Mouse (Mus musculus): Measurements from ENCODE around the gene Fcer1g. TPM values are rescaled to one million over a fixed set of nuclear protein-coding genes. Genes with fewer than 3 reads are reported as not detected.

The Fcer1g gene
- polyA plus RNA-seq, 1 experiment, result 40.7 TPM

GRCm38 (mm10) chr1:171205704-171206493, 28.3 kb downstream of the Fcer1g start:
- H3K27ac ChIP-seq (ENCODE audit: insufficient read depth, low read length), result no peak overlapping the region
- H3K4me3 ChIP-seq (ENCODE audit: insufficient read depth, low read length), result no peak overlapping the region

GRCm38 (mm10) chr1:171204249-171204644, 29.9 kb downstream of the Fcer1g start:
- no peak overlapping the region for H3K27ac ChIP-seq (ENCODE audit: insufficient read depth, low read length)
- no peaks in the 10 kb centered on the region for H3K4me1 ChIP-seq (ENCODE audit: control insufficient read depth, insufficient read depth, low read length)
- TF ChIP-seq POLR2A (IDR thresholded peaks at IDR 0.05; ENCODE audit: extremely low read depth, insufficient read depth, low read length), result no peak
- TF ChIP-seq CTCF (IDR thresholded peaks at IDR 0.05; ENCODE audit: extremely low read depth, insufficient read depth, low read length), result no peak
- H3K4me3 ChIP-seq (ENCODE audit: insufficient read depth, low read length), result no peak overlapping the region

More at GRCm38 (mm10) chr1:171205704-171206493, 28.3 kb downstream of the Fcer1g start:
- no peaks in the 10 kb centered on the region for H3K4me1 ChIP-seq (ENCODE audit: control insufficient read depth, insufficient read depth, low read length)
- TF ChIP-seq POLR2A (IDR thresholded peaks at IDR 0.05; ENCODE audit: extremely low read depth, insufficient read depth, low read length), result no peak
- no peak for TF ChIP-seq CTCF (IDR thresholded peaks at IDR 0.05; ENCODE audit: extremely low read depth, insufficient read depth, low read length)

GRCm38 (mm10) chr1:171203471-171204248, 30.5 kb downstream of the Fcer1g start:
- TF ChIP-seq POLR2A (IDR thresholded peaks at IDR 0.05; ENCODE audit: extremely low read depth, insufficient read depth, low read length) (no peak), CTCF (IDR thresholded peaks at IDR 0.05; ENCODE audit: extremely low read depth, insufficient read depth, low read length) (no peak)
- no peak overlapping the region for H3K27ac ChIP-seq (ENCODE audit: insufficient read depth, low read length)
- no peaks in the 10 kb centered on the region for H3K4me1 ChIP-seq (ENCODE audit: control insufficient read depth, insufficient read depth, low read length)
- H3K4me3 ChIP-seq (ENCODE audit: insufficient read depth, low read length), result no peak overlapping the region

GRCm38 (mm10) chr1:171200769-171201168, 33.4 kb downstream of the Fcer1g start:
- H3K27ac ChIP-seq (ENCODE audit: insufficient read depth, low read length), result no peak overlapping the region
- no peak for TF ChIP-seq CTCF (IDR thresholded peaks at IDR 0.05; ENCODE audit: extremely low read depth, insufficient read depth, low read length)
- no peak for TF ChIP-seq POLR2A (IDR thresholded peaks at IDR 0.05; ENCODE audit: extremely low read depth, insufficient read depth, low read length)
- no peaks in the 10 kb centered on the region for H3K4me1 ChIP-seq (ENCODE audit: control insufficient read depth, insufficient read depth, low read length)
- no peak overlapping the region for H3K4me3 ChIP-seq (ENCODE audit: insufficient read depth, low read length)

- Histone ChIP-seq H3K4me1 (ENCODE audit: control insufficient read depth, insufficient read depth, low read length) (no peaks in the 10 kb centered on the region), H3K4me3 (ENCODE audit: insufficient read depth, low read length) (no peak overlapping the region), H3K27ac (ENCODE audit: insufficient read depth, low read length) (no peak overlapping the region)
- TF ChIP-seq CTCF (IDR thresholded peaks at IDR 0.05; ENCODE audit: extremely low read depth, insufficient read depth, low read length) (no peak), POLR2A (IDR thresholded peaks at IDR 0.05; ENCODE audit: extremely low read depth, insufficient read depth, low read length) (no peak)
Measured at GRCm38 (mm10) chr1:171199532-171199931, 34.6 kb downstream of the Fcer1g start.

GRCm38 (mm10) chr1:171195887-171196397, 38.2 kb downstream of the Fcer1g start, which contains the start of gene Pcp4l1:
Gene Pcp4l1 (minus strand): TSS chr1:171196268.
- Histone ChIP-seq H3K4me1 (ENCODE audit: control insufficient read depth, insufficient read depth, low read length) (no peaks in the 10 kb centered on the region), H3K27ac (ENCODE audit: insufficient read depth, low read length) (no peak within 1 kb of the TSS), H3K4me3 (ENCODE audit: insufficient read depth, low read length) (peak within 1 kb of the TSS; percentile 54)
- TF ChIP-seq CTCF (IDR thresholded peaks at IDR 0.05; ENCODE audit: extremely low read depth, insufficient read depth, low read length) (no peak), POLR2A (IDR thresholded peaks at IDR 0.05; ENCODE audit: extremely low read depth, insufficient read depth, low read length) (peak; percentile 68)

- TF ChIP-seq CTCF (IDR thresholded peaks at IDR 0.05; ENCODE audit: extremely low read depth, insufficient read depth, low read length) (no peak), POLR2A (IDR thresholded peaks at IDR 0.05; ENCODE audit: extremely low read depth, insufficient read depth, low read length) (no peak)
- no peak overlapping the region for H3K27ac ChIP-seq (ENCODE audit: insufficient read depth, low read length)
- no peaks in the 10 kb centered on the region for H3K4me1 ChIP-seq (ENCODE audit: control insufficient read depth, insufficient read depth, low read length)
- H3K4me3 ChIP-seq (ENCODE audit: insufficient read depth, low read length), result peak overlapping the region; percentile 54
Measured at GRCm38 (mm10) chr1:171195046-171195822, 38.9 kb downstream of the Fcer1g start.

GRCm38 (mm10) chr1:171193911-171194830, 40.0 kb downstream of the Fcer1g start:
- no peak for TF ChIP-seq POLR2A (IDR thresholded peaks at IDR 0.05; ENCODE audit: extremely low read depth, insufficient read depth, low read length)
- TF ChIP-seq CTCF (IDR thresholded peaks at IDR 0.05; ENCODE audit: extremely low read depth, insufficient read depth, low read length), result no peak
- H3K27ac ChIP-seq (ENCODE audit: insufficient read depth, low read length), result peak overlapping the region; percentile 36; the same call in 1 of the 2 replicates
- peak overlapping the region; percentile 33 for H3K4me3 ChIP-seq (ENCODE audit: insufficient read depth, low read length)
- peaks cover 3% of the 10 kb centered on the region; the same call in 1 of the 2 replicates for H3K4me1 ChIP-seq (ENCODE audit: control insufficient read depth, insufficient read depth, low read length)

All from cortical plate, adult 2 months (tissue).